Mouse (Mus musculus) frontal cortex, postnatal 25 days (tissue): Measurements from ENCODE around the gene Stat6.

Experiments used
- DNase-seq, 2 experiments: peaks; one replicate each; pipeline ENCODE4 v3.0.0; 2022; ENCODE audit warnings: low spot score in 2 of 2

The Stat6 gene

GRCm38 (mm10) chr10:127615034-127615374, 27.8 kb upstream of the Stat6 start:
- DNase-seq: no peak

GRCm38 (mm10) chr10:127615591-127615990, 27.2 kb upstream of the Stat6 start:
- DNase-seq: no peak

GRCm38 (mm10) chr10:127616261-127616679, 26.5 kb upstream of the Stat6 start:
- DNase-seq: no peak

- no peak for DNase-seq
Observed at GRCm38 (mm10) chr10:127617294-127617693, 25.5 kb upstream of the Stat6 start.

GRCm38 (mm10) chr10:127618173-127618572, 24.6 kb upstream of the Stat6 start:
- no peak for DNase-seq

GRCm38 (mm10) chr10:127619119-127619721, 23.6 kb upstream of the Stat6 start:
- no peak for DNase-seq

- DNase-seq: no peak
Observed at GRCm38 (mm10) chr10:127619941-127620405, 22.8 kb upstream of the Stat6 start.

- DNase-seq: no peak
Observed at GRCm38 (mm10) chr10:127620406-127621190, 22.2 kb upstream of the Stat6 start, which contains the start of gene Lrp1. Gene Lrp1 (minus strand): TSS chr10:127621148.

GRCm38 (mm10) chr10:127621191-127622056, 21.4 kb upstream of the Stat6 start:
- DNase-seq: peak; percentile 70 to 80

- no peak for DNase-seq
Observed at GRCm38 (mm10) chr10:127622057-127622392, 20.8 kb upstream of the Stat6 start.

GRCm38 (mm10) chr10:127622661-127623060, 20.1 kb upstream of the Stat6 start:
- no peak for DNase-seq

- no peak for DNase-seq
Observed at GRCm38 (mm10) chr10:127623439-127624216, 19.2 kb upstream of the Stat6 start.

GRCm38 (mm10) chr10:127626433-127626832, 16.4 kb upstream of the Stat6 start:
- no peak for DNase-seq

GRCm38 (mm10) chr10:127631261-127632214, 11.2 kb upstream of the Stat6 start:
- no peak for DNase-seq

- DNase-seq: no peak
Observed at GRCm38 (mm10) chr10:127632668-127633271, 10.0 kb upstream of the Stat6 start.

- no peak for DNase-seq
Observed at GRCm38 (mm10) chr10:127640421-127640820, 2.4 kb upstream of the Stat6 start.

- peak; percentile 82 to 88 for DNase-seq
Observed at GRCm38 (mm10) chr10:127641861-127642771, 670 bp upstream of the Stat6 start.

GRCm38 (mm10) chr10:127643553-127644238, 910 bp downstream of the Stat6 start:
- no peak for DNase-seq
